Mouse (Mus musculus) heart, postnatal 0 days (tissue): ENCODE data around the gene Cars.

Source experiments
- CTCF ChIP-seq: IDR thresholded peaks from 2 replicates; pipeline ENCODE4 v1.5.1; 2016; ENCODE audit warnings: antibody characterized with exemption, control low read depth, low read depth
- EP300 ChIP-seq: IDR thresholded peaks from 2 replicates; pipeline ENCODE4 v1.6.1; 2016; ENCODE audit warnings: antibody characterized with exemption, low read depth

DNA sequence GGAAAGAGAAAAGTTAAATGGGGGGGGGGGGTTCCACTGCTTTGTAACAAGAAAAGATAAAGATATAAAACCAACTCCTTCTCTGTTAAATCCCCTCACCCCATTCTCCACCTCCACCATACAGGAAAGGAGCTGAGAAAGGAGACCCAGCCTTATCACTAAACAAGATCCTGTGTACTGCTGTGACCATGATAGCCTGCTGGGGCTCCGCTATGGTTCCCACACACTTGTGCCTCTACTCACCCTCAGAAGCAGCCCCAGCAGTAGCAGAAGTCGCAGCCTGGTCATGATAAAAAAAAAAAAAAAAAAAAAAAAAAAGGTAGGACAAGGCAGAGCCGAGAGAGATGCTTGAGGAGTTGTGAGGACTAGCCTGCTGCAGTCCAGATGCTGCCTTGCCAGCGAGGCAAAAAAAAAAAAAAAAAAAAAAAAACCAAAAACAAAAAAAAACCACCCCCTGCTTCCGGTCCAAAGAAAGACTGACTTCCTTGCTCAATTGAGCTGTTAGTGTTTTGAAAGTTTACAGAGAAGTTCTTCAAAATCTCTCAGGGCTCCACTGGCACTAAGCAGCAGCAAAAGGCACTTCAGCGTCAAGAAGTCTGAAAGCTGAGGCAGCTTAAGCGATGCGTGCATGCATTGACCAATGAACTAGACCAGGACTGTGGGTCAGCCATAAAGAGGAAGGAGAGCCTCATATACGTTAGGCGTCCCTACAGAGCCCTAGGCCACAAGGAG lies 27.8 kb upstream of the Cars start:
- TF ChIP-seq CTCF (no peak), EP300 (no peak)
